Mouse (Mus musculus): Measurements from ENCODE around the gene Gm37240. TPM values are rescaled to one million over a fixed set of nuclear protein-coding genes. Genes with fewer than 3 reads are reported as not detected.

Gene Gm37240
- polyA plus RNA-seq, 1 experiment from 2014 or later: 0.93 TPM

GRCm38 (mm10) chr3:84472955-84473354 lies 1414.4 kb downstream of the Gm37240 start:
- H3K4me3 ChIP-seq (ENCODE audit: low read length): no peak overlapping the region
- no peaks in the 10 kb centered on the region; the same call in 1 of the 2 replicates for H3K4me1 ChIP-seq (ENCODE audit: control insufficient read depth, insufficient read depth, low read depth, low read length)
- H3K36me3 ChIP-seq (ENCODE audit: control insufficient read depth, insufficient read depth, low read length): no peaks in the 10 kb centered on the region
- no peaks in the 10 kb centered on the region for H3K9me3 ChIP-seq (ENCODE audit: control insufficient read depth, low read length)
- no peaks in the 10 kb centered on the region for H3K27me3 ChIP-seq (replicated peaks; ENCODE audit: control insufficient read depth, insufficient read depth, low read length)
- H3K4me2 ChIP-seq (ENCODE audit: low read length): no peak overlapping the region
- H3K27ac ChIP-seq (ENCODE audit: low read depth, low read length): no peak overlapping the region
- WGBS: 69% methylated on average over 5 of the region's 5 CpGs
- no peak overlapping the region for H3K9ac ChIP-seq (ENCODE audit: low read depth, low read length)
- ATAC-seq: no peak

- 73% methylated on average over 3 of the region's 3 CpGs for WGBS
These were observed 1414.8 kb downstream of the Gm37240 start for GRCm38 (mm10) chr3:84472527-84472926.

DNA sequence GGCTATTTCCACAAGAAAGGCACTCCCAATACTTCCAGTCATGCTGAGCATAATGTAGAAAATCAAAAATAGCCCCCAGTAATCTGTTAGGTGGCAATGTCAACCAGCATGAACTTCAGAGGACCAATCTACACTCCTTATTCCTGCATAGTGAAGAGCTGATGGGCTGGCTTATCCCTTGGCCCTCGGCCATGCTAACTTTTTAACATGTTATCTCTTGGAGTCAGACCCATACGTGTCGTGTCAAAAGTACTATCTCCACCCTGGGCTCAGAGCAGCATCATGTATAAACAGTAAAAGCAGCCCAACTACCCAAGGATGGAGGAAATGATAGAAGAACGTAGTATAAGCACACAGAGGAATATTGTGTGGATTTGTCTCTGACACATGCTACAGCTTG lies 1416.2 kb downstream of the Gm37240 start:
- H3K4me2 ChIP-seq (ENCODE audit: low read length): no peak overlapping the region
- H3K9ac ChIP-seq (ENCODE audit: low read depth, low read length): no peak overlapping the region
- 87% methylated on average over 4 of the region's 4 CpGs for WGBS
- no peak overlapping the region for H3K27ac ChIP-seq (ENCODE audit: low read depth, low read length)
- no peaks in the 10 kb centered on the region for H3K4me1 ChIP-seq (ENCODE audit: control insufficient read depth, insufficient read depth, low read depth, low read length)
- no peaks in the 10 kb centered on the region for H3K27me3 ChIP-seq (replicated peaks; ENCODE audit: control insufficient read depth, insufficient read depth, low read length)
- no peaks in the 10 kb centered on the region for H3K9me3 ChIP-seq (ENCODE audit: control insufficient read depth, low read length)
- no peak overlapping the region for H3K4me3 ChIP-seq (ENCODE audit: low read length)
- no peaks in the 10 kb centered on the region for H3K36me3 ChIP-seq (ENCODE audit: control insufficient read depth, insufficient read depth, low read length)
- ATAC-seq: no peak

More at GRCm38 (mm10) chr3:84472527-84472926, 1414.8 kb downstream of the Gm37240 start:
- Histone ChIP-seq H3K27ac (ENCODE audit: low read depth, low read length) (no peak overlapping the region), H3K4me3 (ENCODE audit: low read length) (no peak overlapping the region), H3K4me1 (ENCODE audit: control insufficient read depth, insufficient read depth, low read depth, low read length) (no peaks in the 10 kb centered on the region), H3K4me2 (ENCODE audit: low read length) (no peak overlapping the region), H3K9me3 (ENCODE audit: control insufficient read depth, low read length) (no peaks in the 10 kb centered on the region), H3K27me3 (replicated peaks; ENCODE audit: control insufficient read depth, insufficient read depth, low read length) (no peaks in the 10 kb centered on the region), H3K9ac (ENCODE audit: low read depth, low read length) (no peak overlapping the region), H3K36me3 (ENCODE audit: control insufficient read depth, insufficient read depth, low read length) (no peaks in the 10 kb centered on the region)
- ATAC-seq: no peak

GRCm38 (mm10) chr3:84468111-84468453 lies 1419.2 kb downstream of the Gm37240 start:
- no peaks in the 10 kb centered on the region for H3K9me3 ChIP-seq (ENCODE audit: control insufficient read depth, low read length)
- H3K27me3 ChIP-seq (replicated peaks; ENCODE audit: control insufficient read depth, insufficient read depth, low read length): no peaks in the 10 kb centered on the region
- H3K4me3 ChIP-seq (ENCODE audit: low read length): no peak overlapping the region
- H3K36me3 ChIP-seq (ENCODE audit: control insufficient read depth, insufficient read depth, low read length): no peaks in the 10 kb centered on the region
- H3K27ac ChIP-seq (ENCODE audit: low read depth, low read length): no peak overlapping the region
- ATAC-seq: no peak
- no peaks in the 10 kb centered on the region for H3K4me1 ChIP-seq (ENCODE audit: control insufficient read depth, insufficient read depth, low read depth, low read length)
- 57% methylated on average over 4 of the region's 4 CpGs for WGBS
- no peak overlapping the region for H3K4me2 ChIP-seq (ENCODE audit: low read length)
- H3K9ac ChIP-seq (ENCODE audit: low read depth, low read length): no peak overlapping the region

DNA sequence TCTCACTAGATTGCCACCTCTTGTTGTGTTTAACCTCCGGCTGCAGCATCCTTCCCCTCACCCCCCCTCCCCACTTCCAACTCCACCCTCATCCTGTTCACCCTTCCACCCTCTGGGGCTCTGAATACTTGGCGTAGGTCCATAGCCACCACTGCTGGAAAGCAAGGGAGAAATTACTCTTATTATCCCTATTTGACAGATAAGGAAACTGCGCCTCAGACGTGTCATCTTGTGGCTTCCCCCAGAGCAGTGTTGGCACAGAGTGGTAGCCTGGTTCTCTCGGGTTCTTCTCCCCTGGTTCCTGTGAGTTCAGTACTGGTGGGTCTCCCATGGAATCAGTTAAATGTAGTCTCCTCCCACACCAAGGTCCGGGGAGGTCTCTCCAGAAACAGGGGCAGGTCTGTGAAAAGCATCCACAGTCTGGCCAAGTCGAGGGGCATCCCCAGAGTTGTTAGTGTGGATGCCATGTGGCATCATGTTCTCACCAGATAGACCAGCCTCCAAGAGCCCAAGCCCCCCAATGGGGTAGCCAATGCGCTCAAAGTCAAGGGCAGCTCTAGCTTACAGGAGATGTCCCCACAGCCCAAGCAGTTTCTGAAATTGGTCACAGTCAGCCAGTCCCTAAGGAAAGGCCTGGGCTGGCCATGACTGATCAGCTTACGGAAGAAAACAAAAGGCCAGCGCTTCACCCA lies 1419.8 kb downstream of the Gm37240 start:
- H3K4me3 ChIP-seq (ENCODE audit: low read length): no peak overlapping the region
- no peak overlapping the region for H3K27ac ChIP-seq (ENCODE audit: low read depth, low read length)
- H3K9me3 ChIP-seq (ENCODE audit: control insufficient read depth, low read length): no peaks in the 10 kb centered on the region
- no peaks in the 10 kb centered on the region for H3K4me1 ChIP-seq (ENCODE audit: control insufficient read depth, insufficient read depth, low read depth, low read length)
- H3K36me3 ChIP-seq (ENCODE audit: control insufficient read depth, insufficient read depth, low read length): no peaks in the 10 kb centered on the region
- H3K4me2 ChIP-seq (ENCODE audit: low read length): no peak overlapping the region
- WGBS: 61% methylated on average over 10 of the region's 10 CpGs
- no peak overlapping the region for H3K9ac ChIP-seq (ENCODE audit: low read depth, low read length)
- no peak for ATAC-seq
- no peaks in the 10 kb centered on the region for H3K27me3 ChIP-seq (replicated peaks; ENCODE audit: control insufficient read depth, insufficient read depth, low read length)

DNA sequence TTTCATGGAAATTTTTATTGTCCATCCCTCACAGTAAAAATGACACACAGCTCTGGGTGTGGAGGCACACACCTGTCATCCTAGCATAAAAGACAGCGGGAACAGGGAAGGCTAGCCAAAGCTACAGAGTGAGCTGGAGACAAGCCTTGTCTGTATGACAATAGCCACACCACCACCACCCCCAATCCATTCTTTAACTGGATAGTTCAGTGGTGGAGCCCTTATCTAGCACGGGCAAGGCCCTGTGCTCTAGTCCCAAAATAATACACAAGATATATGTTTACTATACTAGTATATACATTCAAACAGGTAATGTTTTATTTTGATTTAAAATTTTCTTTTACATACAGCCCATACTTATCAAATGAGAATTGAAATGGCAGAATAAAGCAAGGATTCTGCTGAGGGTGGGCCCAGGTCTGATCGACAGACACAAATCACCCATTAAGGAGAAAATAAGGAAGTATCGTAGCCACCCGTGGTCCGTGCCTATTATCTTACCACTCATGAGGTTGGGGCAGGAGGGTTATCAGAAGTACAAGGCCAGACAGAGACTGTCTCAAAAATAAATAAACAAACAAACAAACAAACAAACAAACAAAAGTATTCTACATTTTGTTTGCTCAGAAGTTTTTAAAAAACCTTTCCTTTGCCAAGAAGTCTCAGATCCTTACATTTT lies 1421.4 kb downstream of the Gm37240 start:
- H3K27me3 ChIP-seq (replicated peaks; ENCODE audit: control insufficient read depth, insufficient read depth, low read length): no peaks in the 10 kb centered on the region
- no peak overlapping the region for H3K4me2 ChIP-seq (ENCODE audit: low read length)
- 74% methylated on average over 6 of the region's 6 CpGs for WGBS
- no peaks in the 10 kb centered on the region for H3K36me3 ChIP-seq (ENCODE audit: control insufficient read depth, insufficient read depth, low read length)
- no peaks in the 10 kb centered on the region for H3K4me1 ChIP-seq (ENCODE audit: control insufficient read depth, insufficient read depth, low read depth, low read length)
- H3K9ac ChIP-seq (ENCODE audit: low read depth, low read length): no peak overlapping the region
- H3K27ac ChIP-seq (ENCODE audit: low read depth, low read length): no peak overlapping the region
- ATAC-seq: no peak
- no peaks in the 10 kb centered on the region for H3K9me3 ChIP-seq (ENCODE audit: control insufficient read depth, low read length)
- no peak overlapping the region for H3K4me3 ChIP-seq (ENCODE audit: low read length)

GRCm38 (mm10) chr3:84461687-84462086 lies 1425.6 kb downstream of the Gm37240 start:
- WGBS: 36% methylated on average over 4 of the region's 4 CpGs
- peaks cover 3% of the 10 kb centered on the region; the same call in 1 of the 2 replicates for H3K4me1 ChIP-seq (ENCODE audit: control insufficient read depth, insufficient read depth, low read depth, low read length)
- H3K27ac ChIP-seq (ENCODE audit: low read depth, low read length): no peak overlapping the region
- no peaks in the 10 kb centered on the region for H3K9me3 ChIP-seq (ENCODE audit: control insufficient read depth, low read length)
- ATAC-seq: no peak
- no peak overlapping the region for H3K4me2 ChIP-seq (ENCODE audit: low read length)
- no peaks in the 10 kb centered on the region for H3K27me3 ChIP-seq (replicated peaks; ENCODE audit: control insufficient read depth, insufficient read depth, low read length)
- H3K4me3 ChIP-seq (ENCODE audit: low read length): no peak overlapping the region
- no peak overlapping the region for H3K9ac ChIP-seq (ENCODE audit: low read depth, low read length)
- H3K36me3 ChIP-seq (ENCODE audit: control insufficient read depth, insufficient read depth, low read length): no peaks in the 10 kb centered on the region

GRCm38 (mm10) chr3:84460952-84461351 lies 1426.4 kb downstream of the Gm37240 start:
- ATAC-seq: peak; percentile 34; the same call in 1 of the 2 replicates
- no peak overlapping the region for H3K9ac ChIP-seq (ENCODE audit: low read depth, low read length)
- no peaks in the 10 kb centered on the region for H3K27me3 ChIP-seq (replicated peaks; ENCODE audit: control insufficient read depth, insufficient read depth, low read length)
- 38% methylated on average over 12 of the region's 12 CpGs for WGBS
- no peaks in the 10 kb centered on the region for H3K36me3 ChIP-seq (ENCODE audit: control insufficient read depth, insufficient read depth, low read length)
- no peak overlapping the region for H3K4me2 ChIP-seq (ENCODE audit: low read length)
- H3K4me3 ChIP-seq (ENCODE audit: low read length): no peak overlapping the region
- H3K4me1 ChIP-seq (ENCODE audit: control insufficient read depth, insufficient read depth, low read depth, low read length): peaks cover 3% of the 10 kb centered on the region; the same call in 1 of the 2 replicates
- no peaks in the 10 kb centered on the region for H3K9me3 ChIP-seq (ENCODE audit: control insufficient read depth, low read length)
- no peak overlapping the region for H3K27ac ChIP-seq (ENCODE audit: low read depth, low read length)

DNA sequence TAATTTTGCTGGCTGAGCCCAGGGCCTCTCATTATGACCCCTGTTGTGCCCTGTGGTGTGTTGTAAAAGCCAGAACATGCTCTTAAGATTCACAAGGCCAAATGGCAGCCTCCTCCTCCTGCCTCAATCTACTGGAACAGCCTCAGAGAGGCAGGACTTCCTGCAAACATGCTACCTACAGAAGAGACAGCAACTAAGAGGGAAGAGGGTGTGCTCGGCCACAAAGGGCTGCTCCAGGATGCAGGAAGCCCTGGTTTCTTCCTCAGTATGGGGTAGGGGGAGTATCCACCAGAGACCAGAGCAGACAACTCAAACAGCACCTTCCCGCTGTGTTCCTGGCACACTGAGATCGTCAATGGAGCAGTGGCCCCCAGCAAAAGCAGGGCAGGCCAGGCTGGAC lies 1426.8 kb downstream of the Gm37240 start:
- WGBS: 37% methylated on average over 3 of the region's 3 CpGs

More for the DNA sequence above, 1426.8 kb downstream of the Gm37240 start:
- H3K36me3 ChIP-seq (ENCODE audit: control insufficient read depth, insufficient read depth, low read length): no peaks in the 10 kb centered on the region
- H3K27me3 ChIP-seq (replicated peaks; ENCODE audit: control insufficient read depth, insufficient read depth, low read length): no peaks in the 10 kb centered on the region
- peaks cover 3% of the 10 kb centered on the region; the same call in 1 of the 2 replicates for H3K4me1 ChIP-seq (ENCODE audit: control insufficient read depth, insufficient read depth, low read depth, low read length)
- H3K4me3 ChIP-seq (ENCODE audit: low read length): no peak overlapping the region
- no peak overlapping the region for H3K9ac ChIP-seq (ENCODE audit: low read depth, low read length)
- H3K4me2 ChIP-seq (ENCODE audit: low read length): no peak overlapping the region
- ATAC-seq: peak; percentile 27; the same call in 1 of the 2 replicates
- H3K27ac ChIP-seq (ENCODE audit: low read depth, low read length): no peak overlapping the region
- H3K9me3 ChIP-seq (ENCODE audit: control insufficient read depth, low read length): no peaks in the 10 kb centered on the region

Measured in hindbrain, embryonic 16.5 days (tissue).